In the genomic region with DNA sequence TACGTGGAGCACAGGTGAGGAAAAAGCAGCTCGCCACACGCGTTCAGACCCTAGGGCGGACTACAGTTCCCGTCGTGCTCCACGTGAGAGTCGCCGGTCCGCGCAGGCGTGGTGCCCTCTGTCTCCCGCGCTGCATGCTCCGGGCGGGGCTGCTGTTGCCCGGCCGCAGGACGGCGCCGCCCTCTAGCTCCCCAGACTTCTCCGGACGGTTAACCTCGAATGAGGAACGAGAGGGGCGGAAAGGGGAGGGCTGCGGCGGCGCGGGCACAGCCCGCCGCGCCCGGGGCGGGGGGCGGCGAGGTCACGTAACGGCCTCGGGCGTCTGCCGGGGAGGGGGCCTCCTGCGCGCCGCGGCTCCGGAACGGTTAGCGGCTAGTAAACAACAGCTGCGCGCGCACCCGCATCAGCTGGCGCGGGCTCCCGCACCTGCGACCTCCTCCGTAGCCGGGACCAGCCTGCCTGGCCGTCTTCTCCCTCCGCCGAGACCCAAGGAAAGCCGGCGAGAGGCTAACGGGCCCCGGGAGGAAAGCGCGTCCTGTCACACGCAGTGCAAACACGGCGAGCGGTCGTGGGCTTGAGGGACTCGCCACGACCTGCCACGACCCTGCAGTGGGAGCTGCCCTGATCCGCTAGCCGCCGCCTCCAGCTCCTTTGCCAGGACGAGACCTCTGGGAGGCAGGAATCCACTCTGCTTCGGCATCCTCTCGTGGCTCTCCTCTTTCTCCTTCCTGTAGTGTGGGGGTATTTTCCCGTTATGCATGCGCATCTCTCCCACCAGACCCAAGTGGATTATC, we compare ENCODE assay signal across 8 mouse cellular contexts. TPM values are rescaled to one million over a fixed set of nuclear protein-coding genes. Genes with fewer than 3 reads are reported as not detected.
A peak's percentile ranks its signal among the peaks of the same experiment; 100 is the strongest.
DNase-seq lines count a peak whose midpoint lies in the region; ATAC-seq and TF ChIP-seq lines count a peak whose summit lies in the region.

A gene (plus strand): TSS at position 378 of the 794 bp plus-strand sequence.

- peak; percentile 51; the same call in 1 of the 2 replicates for TF ChIP-seq POLR2A in cortical plate, adult 2 months (IDR thresholded peaks at IDR 0.05; ENCODE audit: extremely low read depth, insufficient read depth, low read length)

- intact Hi-C loops in left cerebral cortex, postnatal 10 days (cut with DNase I): loop anchor here (5.0 to 10.0 kb wide), 2 partner anchors 102 to 219 kb away; a partner anchor contains a TSS

- H3K27ac ChIP-seq in cortical plate, adult 2 months (ENCODE audit: insufficient read depth, low read length): peak within 1 kb of the TSS; percentile 100

- peak; percentile 68 for ATAC-seq in activated CD4-positive, CD25-positive, alpha-beta regulatory T cell, adult 4 months
- ATAC-seq in inflammation-experienced regulatory T-cells, adult 6 months: peak; percentile 67
- ATAC-seq in megakaryocyte-erythroid progenitor cell, adult 5-6 weeks (replicated peaks; ENCODE audit: low FRiP score, low TSS enrichment, poor library complexity, severe bottlenecking): peak; percentile 60

- TF ChIP-seq CTCF in cortical plate, adult 2 months (IDR thresholded peaks at IDR 0.05; ENCODE audit: extremely low read depth, insufficient read depth, low read length): no peak

- H3K4me3 ChIP-seq in cortical plate, adult 2 months (ENCODE audit: insufficient read depth, low read length): peak within 1 kb of the TSS; percentile 100

- H3K4me1 ChIP-seq in cortical plate, adult 2 months (ENCODE audit: control insufficient read depth, insufficient read depth, low read length): peaks cover 2% of the 10 kb centered on the region; the same call in 1 of the 2 replicates

- DNase-seq in gastrocnemius, postnatal 10 days: peak; percentile 93
- DNase-seq in left cerebral cortex, postnatal 10 days (ENCODE audit: extremely low spot score in 1 of 2, low spot score in 2 of 2): peak; percentile 87 to 96
- DNase-seq in right cerebral cortex, postnatal 25 days: peak; percentile 91
- peak; percentile 88 to 93 for DNase-seq in urinary bladder, postnatal 4 days (ENCODE audit: low spot score in 2 of 2)

RNA-seq across cellular contexts. Expression of the gene that starts here (rescaled TPM):
- 10 to 100 TPM; 47.9 to 48.7 TPM for polyA plus RNA-seq in activated CD4-positive, CD25-positive, alpha-beta regulatory T cell, adult 4 months (2017; shearing (Covaris generic))
- 109 and 113 TPM in 2 replicates for polyA plus RNA-seq in cortical plate, adult 2 months (2012; rRNA removed)
- 10 to 100 TPM; 27.0 to 33.3 TPM for total RNA-seq in gastrocnemius, postnatal 10 days (2021)
- polyA plus RNA-seq in inflammation-experienced regulatory T-cells, adult 6 months (2017; shearing (Covaris generic)): 10 to 100 TPM; 37.3 to 57.5 (median 52.3) TPM
- 10 to 100 TPM; 92.8 to 96.6 TPM for total RNA-seq in left cerebral cortex, postnatal 10 days (2021)
- total RNA-seq in megakaryocyte-erythroid progenitor cell, adult 5-6 weeks (2014; fragmentation: Nextera tagmentation): 44.5 and 62.2 TPM in 2 replicates
- 41.3 and 53.0 TPM in 2 replicates for total RNA-seq in megakaryocyte-erythroid progenitor cell, adult 5-6 weeks (2017)

Comparison
In these comparisons a context has a peak if more than half of its experiments do, and no peak if none do; other contexts are left out.
1. Peak in every context shown above with its lines: DNase-seq, ATAC-seq, H3K4me3 ChIP-seq and H3K27ac ChIP-seq.